Mouse (Mus musculus) midbrain, embryonic 11.5 days (tissue): ENCODE measurements around the gene Ror1. TPM values are rescaled to one million over a fixed set of nuclear protein-coding genes. Genes with fewer than 3 reads are reported as not detected.

Experiments used
- ATAC-seq: fragments of 200-750 bp; cut with Nextera tagmentation; 2 replicates; pipeline ENCODE4 v1.8.0; 2017; ENCODE audit warnings: moderate TSS enrichment, moderate library complexity; ENCODE audit not compliant: low FRiP score
- DNase-seq: peaks from one replicate; pipeline ENCODE4 v3.0.0; 2015; ENCODE audit warnings: low spot score; ENCODE audit errors: missing footprints
- H3K27ac ChIP-seq: fragments of 300-500 bp; sonication (generic); 2 replicates; pipeline ENCODE4 v1.5.1; 2014; ENCODE audit warnings: low read depth, low read length
- H3K27me3 ChIP-seq: fragments of 300-500 bp; sonication (generic); 2 replicates; pipeline ENCODE4 v1.6.1; 2014; ENCODE audit warnings: mild to moderate bottlenecking, low read length, moderate library complexity, mixed read lengths; ENCODE audit not compliant: control insufficient read depth, insufficient read depth
- H3K36me3 ChIP-seq: fragments of 300-500 bp; sonication (generic); 2 replicates; pipeline ENCODE4 v1.6.1; 2014; ENCODE audit warnings: mild to moderate bottlenecking, low read length, moderate library complexity, mixed read lengths; ENCODE audit not compliant: control insufficient read depth, insufficient read depth
- H3K4me1 ChIP-seq: fragments of 300-500 bp; sonication (generic); 2 replicates; pipeline ENCODE4 v1.6.1; 2014; ENCODE audit warnings: low read length; ENCODE audit not compliant: control insufficient read depth, insufficient read depth
- H3K4me2 ChIP-seq: fragments of 300-500 bp; sonication (generic); 2 replicates; pipeline ENCODE4 v1.6.1; 2014; ENCODE audit warnings: mild to moderate bottlenecking, moderate library complexity
- H3K4me3 ChIP-seq: fragments of 300-500 bp; sonication (generic); 2 replicates; pipeline ENCODE4 v1.5.1; 2014; ENCODE audit warnings: low read depth, low read length
- H3K9ac ChIP-seq: fragments of 300-500 bp; sonication (generic); 2 replicates; pipeline ENCODE4 v1.6.1; 2014; ENCODE audit warnings: low read length
- H3K9me3 ChIP-seq: fragments of 300-500 bp; sonication (generic); 2 replicates; pipeline ENCODE4 v1.6.1; 2016; ENCODE audit warnings: low read length; ENCODE audit not compliant: control insufficient read depth
- WGBS: fragments of 180-500 bp; shearing (Covaris S2); extraction: QIAGEN DNeasy Blood & Tissue Kit; methylation state at CpG from one replicate; pipeline ENCODE4 v1.1.7; 2014; 5-methylcytosine and 5-hydroxymethylcytosine counted together
- polyA plus RNA-seq: library from polyadenylated mRNA; unstranded; fragments of >200 nt; fragmentation: Nextera tagmentation; extraction: Ambion mirVana; gene quantifications from 2 replicates; pipeline ENCODE4 v1.2.1, GENCODE M21; 2014

Gene Ror1
- polyA plus RNA-seq, 1 experiment from 2014 or later, result 4.8 TPM

DNA sequence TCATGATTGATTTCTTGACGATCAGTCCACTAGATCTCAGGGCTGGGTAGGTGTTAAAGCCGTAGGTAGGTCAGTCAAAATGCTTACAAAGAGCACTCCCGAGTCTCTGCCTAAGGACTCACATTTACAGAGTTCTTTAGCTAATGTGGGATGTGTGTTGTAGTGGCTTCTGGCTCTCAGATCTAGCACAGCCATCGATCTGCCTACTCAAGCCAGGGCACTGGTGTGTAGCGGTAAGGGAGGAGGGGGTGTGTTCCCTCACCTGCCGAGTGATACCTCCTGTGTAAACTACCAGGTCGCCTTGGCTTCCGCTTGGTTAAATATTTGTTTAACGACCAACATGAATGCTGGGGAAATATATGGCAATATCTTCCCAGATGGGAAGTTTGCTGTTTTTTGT is 12.0 kb downstream of the Ror1 start:
- Histone ChIP-seq H3K4me1 (no peaks in the 10 kb centered on the region), H3K27ac (no peak overlapping the region), H3K27me3 (no peaks in the 10 kb centered on the region), H3K4me2 (no peak overlapping the region), H3K9ac (no peak overlapping the region), H3K9me3 (no peaks in the 10 kb centered on the region), H3K36me3 (no peaks in the 10 kb centered on the region), H3K4me3 (no peak overlapping the region)
- ATAC-seq, result no peak
- WGBS, result 83% methylated on average over 9 of the region's 9 CpGs
- no peak for DNase-seq

DNA sequence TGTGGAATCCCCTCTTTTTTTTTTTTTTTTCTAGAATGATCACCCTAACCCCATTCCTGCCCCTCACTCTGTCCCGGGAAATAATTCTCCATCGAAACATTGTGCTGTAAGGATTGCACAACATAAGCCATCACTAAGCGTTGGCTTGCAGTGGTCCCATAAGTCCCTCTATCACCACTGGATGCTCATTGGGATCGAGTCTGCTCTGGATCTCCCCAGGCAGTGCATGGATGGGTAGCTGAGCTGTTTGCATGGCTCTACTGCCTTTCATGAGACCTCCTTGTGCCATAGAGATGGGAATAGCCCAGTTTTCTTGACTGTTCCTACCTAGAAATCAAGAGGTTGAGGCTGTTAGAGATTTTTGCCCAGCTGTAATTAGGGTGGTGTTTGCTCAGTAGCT is 13.0 kb downstream of the Ror1 start:
- Histone ChIP-seq H3K27me3 (no peaks in the 10 kb centered on the region), H3K9ac (no peak overlapping the region), H3K9me3 (no peaks in the 10 kb centered on the region), H3K36me3 (no peaks in the 10 kb centered on the region), H3K4me3 (no peak overlapping the region), H3K4me1 (no peaks in the 10 kb centered on the region), H3K27ac (no peak overlapping the region), H3K4me2 (no peak overlapping the region)
- no peak for ATAC-seq
- 93% methylated on average over 4 of the region's 4 CpGs for WGBS
- peak; percentile 60 for DNase-seq

DNA sequence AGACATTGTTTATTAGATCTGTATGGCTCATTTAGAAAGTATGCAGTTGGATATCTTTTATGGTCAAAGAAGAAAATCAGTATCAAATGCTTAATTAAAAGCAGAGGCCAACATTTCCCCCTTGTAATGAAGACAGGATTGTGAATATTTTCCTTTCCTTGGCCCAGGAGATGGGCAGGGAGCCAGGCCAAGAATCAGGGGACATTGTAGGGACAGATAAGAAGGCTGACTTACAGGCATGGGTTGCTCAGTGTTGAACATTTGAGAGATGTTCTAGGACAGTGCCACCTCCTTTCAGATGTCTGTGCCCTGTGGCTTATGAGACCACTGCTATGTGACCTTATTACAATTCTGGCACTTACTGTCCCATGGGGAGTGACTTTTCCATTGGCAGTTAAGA is 18.6 kb downstream of the Ror1 start:
- Histone ChIP-seq H3K27ac (no peak overlapping the region), H3K4me2 (no peak overlapping the region), H3K9me3 (no peaks in the 10 kb centered on the region), H3K27me3 (no peaks in the 10 kb centered on the region), H3K4me3 (no peak overlapping the region), H3K4me1 (no peaks in the 10 kb centered on the region), H3K9ac (no peak overlapping the region), H3K36me3 (no peaks in the 10 kb centered on the region)
- ATAC-seq, result no peak
- peak; percentile 28 for DNase-seq

DNA sequence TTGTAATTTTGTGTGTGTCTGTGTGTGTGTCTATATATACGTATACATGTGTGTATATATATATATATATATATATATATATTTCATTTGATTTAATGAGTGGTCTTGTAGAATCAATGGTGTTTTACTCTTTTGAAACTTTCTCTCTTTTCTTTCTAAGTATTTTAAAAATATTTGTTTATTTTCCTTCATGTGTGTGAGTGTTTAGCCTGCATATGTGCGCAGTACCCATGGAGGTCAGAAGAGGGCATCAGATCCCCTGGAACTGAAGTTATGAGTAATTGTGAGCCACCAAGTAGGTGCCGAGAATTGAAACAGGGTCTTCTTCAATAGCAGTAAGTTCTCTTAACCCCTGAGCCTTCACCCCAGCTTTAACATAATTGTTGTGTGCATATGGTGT is 20.8 kb downstream of the Ror1 start:
- DNase-seq (peak; percentile 51), ATAC-seq (no peak)
- H3K9me3 ChIP-seq, result no peaks in the 10 kb centered on the region
- WGBS, result 95% methylated on average over 3 of the region's 3 CpGs
- no peaks in the 10 kb centered on the region for H3K4me1 ChIP-seq
- H3K27me3 ChIP-seq, result no peaks in the 10 kb centered on the region
- H3K27ac ChIP-seq, result no peak overlapping the region
- no peaks in the 10 kb centered on the region for H3K36me3 ChIP-seq
- no peak overlapping the region for H3K9ac ChIP-seq
- no peak overlapping the region for H3K4me2 ChIP-seq
- H3K4me3 ChIP-seq, result no peak overlapping the region

DNA sequence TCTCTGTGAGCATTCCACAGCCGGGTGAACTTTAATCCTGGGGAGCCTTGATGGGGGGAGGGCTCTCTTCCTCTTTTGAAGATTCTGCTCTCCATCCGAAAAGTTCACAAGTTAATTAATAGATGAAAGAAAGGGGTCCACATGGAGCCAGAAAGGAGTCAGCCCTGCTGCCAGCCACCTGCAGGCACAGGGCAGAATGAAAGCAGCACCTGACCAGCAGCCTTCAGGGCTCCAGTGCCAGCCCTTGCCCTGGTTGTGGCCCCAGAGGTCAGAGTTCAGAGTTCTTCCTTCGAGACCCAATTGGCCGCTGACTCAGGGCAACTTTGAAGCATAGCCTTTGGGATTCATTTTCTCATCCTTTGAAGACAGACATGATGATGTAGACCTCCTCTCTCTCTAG is 23.1 kb downstream of the Ror1 start:
- Histone ChIP-seq H3K4me2 (no peak overlapping the region), H3K27ac (no peak overlapping the region), H3K36me3 (no peaks in the 10 kb centered on the region), H3K9ac (no peak overlapping the region), H3K4me1 (no peaks in the 10 kb centered on the region), H3K27me3 (no peaks in the 10 kb centered on the region), H3K9me3 (no peaks in the 10 kb centered on the region), H3K4me3 (no peak overlapping the region)
- 31% methylated on average over 4 of the region's 4 CpGs for WGBS
- DNase-seq (peak; percentile 19), ATAC-seq (no peak)

DNA sequence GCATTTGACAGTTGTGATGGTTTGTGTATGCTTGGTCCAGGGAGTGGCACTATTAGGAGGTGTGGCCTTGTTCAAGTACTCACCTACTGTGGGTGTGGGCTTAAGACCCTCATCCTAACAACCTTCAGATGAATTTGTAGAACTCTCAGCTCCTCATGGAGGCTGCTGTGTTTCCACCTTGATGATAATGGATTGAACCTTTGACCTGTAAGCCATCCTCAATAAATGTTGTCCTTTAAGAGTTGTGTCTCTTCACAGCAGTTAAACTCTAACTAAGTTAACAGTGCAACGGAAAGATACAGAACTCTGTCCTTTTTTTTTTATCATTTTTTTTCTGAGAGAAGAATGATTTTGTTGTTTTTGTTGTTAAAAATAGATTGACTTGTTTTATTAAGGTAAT is 23.8 kb downstream of the Ror1 start:
- Histone ChIP-seq H3K27me3 (no peaks in the 10 kb centered on the region), H3K9me3 (no peaks in the 10 kb centered on the region), H3K4me3 (no peak overlapping the region), H3K36me3 (no peaks in the 10 kb centered on the region), H3K9ac (no peak overlapping the region), H3K27ac (no peak overlapping the region), H3K4me1 (no peaks in the 10 kb centered on the region), H3K4me2 (no peak overlapping the region)
- WGBS, result 92% methylated on average over 1 of the region's 1 CpGs
- peak; percentile 31 for DNase-seq
- ATAC-seq, result no peak

DNA sequence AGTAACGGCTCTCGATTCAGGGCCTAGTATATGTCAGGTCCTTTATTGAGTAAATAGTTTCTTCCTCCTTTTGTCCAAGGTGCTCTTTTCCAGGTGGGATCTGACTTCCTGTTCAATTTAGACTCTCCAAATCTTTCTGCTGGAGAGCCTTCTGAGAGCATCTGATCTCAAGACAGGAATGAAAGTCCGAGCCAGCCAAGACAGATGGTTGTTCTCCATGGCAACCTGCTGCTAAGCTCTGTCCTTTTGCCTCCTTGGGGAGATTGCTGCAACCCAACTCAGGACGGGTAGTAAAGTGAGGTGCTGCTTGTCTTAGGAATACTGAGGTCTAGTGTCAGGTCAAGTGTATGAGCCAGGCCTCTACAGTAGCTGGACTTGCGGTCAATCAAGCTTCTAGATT is 25.0 kb downstream of the Ror1 start:
- DNase-seq, result peak; percentile 78
- 84% methylated on average over 5 of the region's 5 CpGs for WGBS
- ATAC-seq, result no peak
- no peaks in the 10 kb centered on the region for H3K36me3 ChIP-seq
- no peak overlapping the region for H3K4me2 ChIP-seq
- H3K27me3 ChIP-seq, result no peaks in the 10 kb centered on the region
- no peak overlapping the region for H3K9ac ChIP-seq
- no peak overlapping the region for H3K4me3 ChIP-seq
- H3K9me3 ChIP-seq, result no peaks in the 10 kb centered on the region
- no peak overlapping the region for H3K27ac ChIP-seq
- H3K4me1 ChIP-seq, result no peaks in the 10 kb centered on the region

DNA sequence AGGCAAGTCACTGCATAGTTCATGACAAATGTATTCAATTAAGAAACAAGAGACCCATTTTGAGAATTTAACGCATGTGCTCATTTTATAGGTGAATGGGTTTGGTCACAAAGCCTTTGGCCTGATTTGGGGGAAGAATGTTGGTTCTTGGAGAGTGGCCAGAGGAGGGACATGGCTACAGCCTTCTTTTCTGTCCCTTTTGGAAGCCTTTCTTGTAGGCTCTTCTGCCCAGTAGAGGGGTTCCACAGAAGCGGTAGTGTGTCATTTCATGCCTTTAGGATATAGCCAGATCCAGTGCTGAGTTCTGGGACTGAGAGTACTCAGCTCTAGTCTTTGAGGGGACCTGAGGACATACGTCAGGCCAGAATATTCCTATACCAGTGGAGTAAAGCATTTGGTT is 26.8 kb downstream of the Ror1 start:
- 89% methylated on average over 3 of the region's 3 CpGs for WGBS
- no peaks in the 10 kb centered on the region for H3K9me3 ChIP-seq
- no peak for ATAC-seq
- no peaks in the 10 kb centered on the region for H3K36me3 ChIP-seq
- no peaks in the 10 kb centered on the region for H3K4me1 ChIP-seq
- no peak overlapping the region for H3K27ac ChIP-seq
- H3K4me2 ChIP-seq, result no peak overlapping the region
- no peak overlapping the region for H3K4me3 ChIP-seq
- H3K9ac ChIP-seq, result no peak overlapping the region
- DNase-seq, result peak; percentile 51
- no peaks in the 10 kb centered on the region for H3K27me3 ChIP-seq

DNA sequence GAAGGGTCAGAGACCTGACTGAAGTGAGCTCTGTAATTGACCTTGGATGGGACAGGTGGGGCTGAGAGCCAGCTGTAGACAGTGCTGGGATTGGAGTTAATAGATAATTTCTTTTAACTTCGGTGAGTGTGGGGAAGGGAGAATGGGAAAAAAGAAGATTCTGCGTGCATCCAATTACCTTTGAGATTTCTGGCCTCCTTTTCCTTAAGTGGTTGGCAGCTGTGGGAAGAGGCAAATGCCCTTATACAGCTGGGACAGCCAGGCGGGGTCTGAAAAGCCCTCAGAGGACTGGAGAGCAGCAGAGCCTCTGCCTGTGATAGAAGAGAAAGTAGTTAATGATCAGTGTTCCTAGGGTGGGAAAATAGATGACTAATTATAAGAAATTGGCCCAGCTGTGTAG is 27.9 kb downstream of the Ror1 start:
- Histone ChIP-seq H3K36me3 (no peaks in the 10 kb centered on the region), H3K4me2 (no peak overlapping the region), H3K9ac (no peak overlapping the region), H3K9me3 (no peaks in the 10 kb centered on the region), H3K4me1 (no peaks in the 10 kb centered on the region), H3K27me3 (no peaks in the 10 kb centered on the region), H3K27ac (no peak overlapping the region), H3K4me3 (no peak overlapping the region)
- ATAC-seq, result no peak
- 80% methylated on average over 3 of the region's 3 CpGs for WGBS
- DNase-seq, result no peak

DNA sequence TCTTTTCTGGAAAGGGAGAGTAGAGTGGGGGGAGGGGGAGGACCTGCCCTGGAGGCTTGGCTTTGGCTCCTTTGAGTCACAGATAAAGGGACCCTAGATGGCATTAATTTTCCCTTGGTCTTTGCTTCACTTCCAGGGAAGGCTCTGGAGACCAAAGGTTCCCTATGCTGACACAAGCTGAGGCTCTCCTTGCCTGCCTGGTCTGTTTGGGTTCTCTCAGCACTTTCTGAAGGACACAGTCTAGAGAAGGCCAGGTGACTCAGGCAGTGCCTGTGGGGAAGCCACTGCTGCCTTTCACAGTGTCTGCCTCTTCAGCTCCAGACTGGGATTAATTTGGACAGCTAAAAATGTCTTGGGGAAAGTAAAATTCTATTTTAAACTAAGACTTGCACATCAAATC is 28.5 kb downstream of the Ror1 start:
- Histone ChIP-seq H3K9me3 (no peaks in the 10 kb centered on the region), H3K4me2 (no peak overlapping the region), H3K36me3 (no peaks in the 10 kb centered on the region), H3K27ac (no peak overlapping the region), H3K9ac (no peak overlapping the region), H3K4me3 (no peak overlapping the region), H3K4me1 (no peaks in the 10 kb centered on the region), H3K27me3 (no peaks in the 10 kb centered on the region)
- no peak for ATAC-seq
- no peak for DNase-seq
